Mouse (Mus musculus): ENCODE data around the gene Olfr1280.
"Not testable (repeated sequence)": the region's sequence is repeated elsewhere in the genome, so short reads cannot be mapped to it uniquely, and the experiment has no call there.

Olfr1280 gene

GRCm38 (mm10) chr2:111313717-111314116, at the start of gene Olfr1280:
TSS of gene Olfr1280 (plus strand) at chr2:111314017.
- no peak for DNase-seq

- DNase-seq = no peak
Observed at GRCm38 (mm10) chr2:111274006-111274405, 39.8 kb upstream of the Olfr1280 start, which contains the start of gene Olfr1277. TSS of gene Olfr1277 (minus strand) at chr2:111274106.

- DNase-seq = no peak
Observed at GRCm38 (mm10) chr2:111289836-111290235, 24.0 kb upstream of the Olfr1280 start, which contains the start of gene Olfr1278. TSS of gene Olfr1278 (plus strand) at chr2:111290136.

- no peak for DNase-seq
Observed at GRCm38 (mm10) chr2:111298541-111298940, 15.3 kb upstream of the Olfr1280 start.

GRCm38 (mm10) chr2:111300374-111300773, 13.4 kb upstream of the Olfr1280 start, which contains the start of gene Olfr1279:
TSS of gene Olfr1279 (plus strand) at chr2:111300635.
- no peak for DNase-seq

- no peak for DNase-seq
Observed at GRCm38 (mm10) chr2:111326220-111326619, 12.4 kb downstream of the Olfr1280 start, which contains the start of gene Olfr1281. TSS of gene Olfr1281 (plus strand) at chr2:111326520.

GRCm38 (mm10) chr2:111333721-111334120, 19.9 kb downstream of the Olfr1280 start:
- not testable (repeated sequence) for DNase-seq

- no peak for DNase-seq
Observed at GRCm38 (mm10) chr2:111335976-111336375, 22.2 kb downstream of the Olfr1280 start, which contains the start of gene Olfr1282. TSS of gene Olfr1282 (minus strand) at chr2:111336076.

GRCm38 (mm10) chr2:111366490-111366889, 52.7 kb downstream of the Olfr1280 start, which contains the start of gene Olfr1283:
TSS of gene Olfr1283 (plus strand) at chr2:111366790.
- DNase-seq = no peak

- DNase-seq = no peak
Observed at GRCm38 (mm10) chr2:111375222-111375621, 61.4 kb downstream of the Olfr1280 start, which contains the start of gene Olfr1284. TSS of gene Olfr1284 (plus strand) at chr2:111375522.

Measured in spleen, adult 18-20 months (tissue).